Comparison of ENCODE assay signal across 8 mouse cellular contexts in genomic region chr10:4881391-4881790, GRCm38 (mm10).
"Had no signal": no experiment of that assay in that cellular context is flagged by ENCODE, and none has a peak within 500 bp of the region (broad histone marks: within the 10 kb centered on the region; RNA-seq: fewer than 3 reads in every experiment).

No protein-coding gene starts in this region.

- DNase-seq: kidney, postnatal 14 days; liver; liver, embryonic 13.5 days; liver, postnatal 0 days; lung, postnatal 14 days; right cerebral cortex, adult 18-20 months; right cerebral cortex, postnatal 25 days; thymus, postnatal 4 days had no signal
